Mouse (Mus musculus) heart, embryonic 12.5 days (tissue): ENCODE results near the gene Zcchc24. TPM values are rescaled to one million over a fixed set of nuclear protein-coding genes. Genes with fewer than 3 reads are reported as not detected.

ENCODE experiments used
- ATAC-seq: fragments of 200-750 bp; cut with Nextera tagmentation; 2 replicates; pipeline ENCODE4 v1.8.0; 2017; ENCODE audit warnings: moderate TSS enrichment, moderate library complexity; ENCODE audit not compliant: insufficient number of reproducible peaks, low FRiP score
- H3K27ac ChIP-seq: fragments of 300-500 bp; sonication (generic); 2 replicates; pipeline ENCODE4 v1.5.1; 2016; ENCODE audit warnings: mild to moderate bottlenecking, moderate library complexity; ENCODE audit not compliant: poor library complexity, severe bottlenecking
- H3K27me3 ChIP-seq: fragments of 300-500 bp; sonication (generic); replicated peaks from 2 replicates; pipeline ENCODE4 v1.6.1; 2016; ENCODE audit warnings: mild to moderate bottlenecking, moderate library complexity
- H3K36me3 ChIP-seq: fragments of 300-500 bp; sonication (generic); 2 replicates; pipeline ENCODE4 v1.6.1; 2016; ENCODE audit warnings: mild to moderate bottlenecking, moderate library complexity
- H3K4me1 ChIP-seq: fragments of 300-500 bp; sonication (generic); replicated peaks from 2 replicates; pipeline ENCODE4 v1.6.1; 2016; ENCODE audit warnings: mild to moderate bottlenecking
- H3K4me2 ChIP-seq: fragments of 300-500 bp; sonication (generic); 2 replicates; pipeline ENCODE4 v1.6.1; 2016; ENCODE audit warnings: mild to moderate bottlenecking, moderate library complexity
- H3K4me3 ChIP-seq: fragments of 300-500 bp; sonication (generic); 2 replicates; pipeline ENCODE4 v1.5.1; 2016; ENCODE audit warnings: mild to moderate bottlenecking
- H3K9ac ChIP-seq: fragments of 300-500 bp; sonication (generic); 2 replicates; pipeline ENCODE4 v1.6.1; 2016; ENCODE audit warnings: mild to moderate bottlenecking, moderate library complexity
- H3K9me3 ChIP-seq: fragments of 300-500 bp; sonication (generic); replicated peaks from 2 replicates; pipeline ENCODE4 v1.6.1; 2016; ENCODE audit warnings: mild to moderate bottlenecking, moderate library complexity
- WGBS: fragments of 180-500 bp; shearing (Covaris S2); methylation state at CpG from one replicate; pipeline ENCODE4 v1.1.7; 2016; 5-methylcytosine and 5-hydroxymethylcytosine counted together
- polyA plus RNA-seq: library from polyadenylated mRNA; unstranded; fragments of >200 nt; fragmentation: Nextera tagmentation; extraction: Ambion mirVana; gene quantifications from 2 replicates; pipeline ENCODE4 v1.2.1, GENCODE M21; 2016

The Zcchc24 gene
- polyA plus RNA-seq, 1 experiment from 2014 or later, result 30.4 TPM

DNA sequence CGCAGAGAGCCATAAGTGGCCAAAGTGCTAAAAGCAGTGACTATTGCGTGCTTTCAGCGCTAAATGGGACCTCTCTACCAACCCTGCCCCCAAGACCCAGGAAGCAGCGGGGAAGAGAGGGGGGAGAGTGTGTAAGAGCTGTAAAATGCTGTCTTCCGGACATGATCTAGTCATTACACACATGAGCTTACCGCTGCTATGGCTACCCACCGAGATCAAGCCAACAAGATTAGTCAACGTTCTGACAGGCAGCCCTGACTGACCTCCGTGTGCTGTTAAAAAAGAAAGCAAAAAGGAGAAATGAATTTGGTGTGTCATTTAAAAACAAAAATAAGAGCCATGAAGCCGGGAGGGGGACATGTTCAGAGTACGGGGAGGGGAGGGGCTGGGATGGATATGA, 11.8 kb upstream of the Zcchc24 start:
- no peak overlapping the region for H3K9ac ChIP-seq
- no peaks in the 10 kb centered on the region for H3K36me3 ChIP-seq
- H3K27ac ChIP-seq, result no peak overlapping the region
- no peaks in the 10 kb centered on the region for H3K9me3 ChIP-seq
- no peak for ATAC-seq
- 80% methylated on average over 11 of the region's 11 CpGs for WGBS
- H3K27me3 ChIP-seq, result no peaks in the 10 kb centered on the region
- H3K4me1 ChIP-seq, result peaks cover 34% of the 10 kb centered on the region
- H3K4me3 ChIP-seq, result no peak overlapping the region
- H3K4me2 ChIP-seq, result no peak overlapping the region

DNA sequence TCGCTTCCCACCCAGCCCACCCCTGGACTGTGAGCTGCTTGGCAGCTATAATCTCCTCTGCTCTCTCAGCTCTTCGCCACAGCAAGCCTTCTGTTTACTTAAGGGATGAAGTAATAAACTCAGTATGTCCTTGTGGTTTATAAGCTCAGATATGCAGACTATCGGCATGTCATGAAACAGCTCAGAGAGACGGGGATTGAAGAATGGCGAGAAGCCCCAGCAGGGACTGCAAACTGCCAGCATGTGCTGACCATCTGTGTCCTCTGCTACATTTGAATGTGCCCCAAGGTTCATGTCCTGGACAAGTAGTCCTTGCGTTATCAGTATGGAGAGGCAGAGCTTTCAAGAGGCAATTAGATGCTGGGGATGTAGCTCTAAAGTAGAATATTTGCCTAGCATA, 7.5 kb upstream of the Zcchc24 start:
- peaks cover 42% of the 10 kb centered on the region for H3K4me1 ChIP-seq
- no peak overlapping the region for H3K4me3 ChIP-seq
- no peak for ATAC-seq
- no peaks in the 10 kb centered on the region for H3K36me3 ChIP-seq
- no peak overlapping the region for H3K4me2 ChIP-seq
- 56% methylated on average over 6 of the region's 6 CpGs for WGBS
- no peaks in the 10 kb centered on the region for H3K27me3 ChIP-seq
- H3K9ac ChIP-seq, result no peak overlapping the region
- H3K9me3 ChIP-seq, result no peaks in the 10 kb centered on the region
- H3K27ac ChIP-seq, result no peak overlapping the region

DNA sequence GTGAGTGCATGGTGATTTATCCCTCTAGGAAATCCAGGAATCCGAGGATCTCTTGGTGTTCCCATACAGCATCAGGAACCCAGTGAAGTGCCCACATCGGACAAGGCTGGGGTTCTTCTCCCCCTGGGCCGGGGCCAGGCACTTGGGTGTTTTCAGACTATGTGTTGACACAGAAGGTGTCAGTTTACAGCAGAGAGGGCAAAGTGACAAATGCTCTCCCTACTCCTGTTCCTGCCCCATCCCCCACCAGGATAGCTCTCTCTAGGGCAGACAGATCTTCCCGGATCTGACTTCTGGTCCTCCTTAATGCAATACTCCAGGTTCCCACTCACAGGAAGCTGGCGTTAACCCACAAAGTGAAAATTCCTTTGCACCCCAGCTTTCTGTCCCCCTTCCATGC, 5.3 kb upstream of the Zcchc24 start:
- Histone ChIP-seq H3K27ac (no peak overlapping the region), H3K9ac (no peak overlapping the region), H3K4me2 (no peak overlapping the region), H3K4me1 (peaks cover 48% of the 10 kb centered on the region), H3K4me3 (no peak overlapping the region), H3K9me3 (no peaks in the 10 kb centered on the region), H3K27me3 (no peaks in the 10 kb centered on the region), H3K36me3 (no peaks in the 10 kb centered on the region)
- ATAC-seq, result no peak
- WGBS, result 11% methylated on average over 5 of the region's 5 CpGs

DNA sequence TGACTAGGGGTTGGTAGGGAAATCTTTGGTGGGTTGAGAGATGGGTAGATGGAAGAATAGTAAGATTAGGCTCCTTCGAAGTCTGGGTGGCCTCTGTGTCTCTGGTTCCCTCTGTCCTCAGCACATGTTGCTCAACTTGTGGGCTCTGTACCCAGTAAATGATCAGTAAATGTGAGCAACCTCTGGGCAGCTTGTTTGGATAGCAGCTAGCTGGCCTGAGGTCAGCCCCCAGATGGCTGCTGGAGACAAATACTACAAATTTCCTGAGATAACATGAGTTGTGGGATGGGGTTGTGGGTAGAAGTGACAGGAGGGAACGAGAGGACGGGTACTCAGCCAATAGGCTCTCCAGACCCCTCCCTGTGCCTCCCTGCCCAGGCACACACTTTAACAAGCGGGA, 4.2 kb upstream of the Zcchc24 start:
- H3K9ac ChIP-seq, result no peak overlapping the region
- no peak overlapping the region for H3K4me3 ChIP-seq
- WGBS, result 29% methylated on average over 4 of the region's 4 CpGs
- H3K4me2 ChIP-seq, result no peak overlapping the region
- H3K27me3 ChIP-seq, result no peaks in the 10 kb centered on the region
- no peaks in the 10 kb centered on the region for H3K9me3 ChIP-seq
- no peak overlapping the region for H3K27ac ChIP-seq
- no peaks in the 10 kb centered on the region for H3K36me3 ChIP-seq
- peaks cover 48% of the 10 kb centered on the region for H3K4me1 ChIP-seq
- no peak for ATAC-seq

DNA sequence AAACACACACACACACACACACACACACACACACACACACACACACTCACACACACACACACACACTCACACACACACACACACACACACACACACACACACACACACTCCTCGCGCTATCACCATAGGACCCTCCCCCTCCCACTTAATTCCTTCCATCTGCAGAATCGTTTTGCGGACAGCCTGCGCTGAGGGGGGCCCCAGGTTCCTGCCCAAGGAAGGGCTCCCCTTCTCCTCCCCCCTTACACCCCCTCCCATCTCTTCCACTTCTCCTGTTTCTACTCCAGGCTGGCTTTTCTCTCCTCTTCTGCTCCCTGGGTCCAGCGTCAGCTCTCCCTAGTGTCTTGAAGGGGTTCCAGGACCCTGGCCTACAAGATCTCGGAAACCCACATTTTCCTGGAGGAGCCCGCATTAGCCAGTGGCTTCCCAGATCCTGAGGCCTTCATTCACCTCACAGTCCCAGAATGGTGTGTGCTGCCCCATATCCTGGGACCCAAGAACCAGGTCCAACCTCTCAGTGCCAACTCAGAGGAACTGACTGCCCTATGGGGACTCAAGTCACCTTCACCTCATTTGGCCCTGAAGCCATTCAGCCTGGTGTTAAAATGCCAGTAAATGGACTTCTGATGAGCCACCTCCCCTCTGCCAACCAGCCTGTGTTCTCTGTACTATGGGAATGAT, 927 bp upstream of the Zcchc24 start:
- H3K27ac ChIP-seq, result peak overlapping the region; percentile 91
- peaks cover 58% of the 10 kb centered on the region for H3K4me1 ChIP-seq
- no peak for ATAC-seq
- 21% methylated on average over 8 of the region's 8 CpGs for WGBS
- no peaks in the 10 kb centered on the region for H3K36me3 ChIP-seq
- H3K4me3 ChIP-seq, result peak overlapping the region; percentile 84
- H3K4me2 ChIP-seq, result peak overlapping the region; percentile 78
- no peaks in the 10 kb centered on the region for H3K27me3 ChIP-seq
- H3K9ac ChIP-seq, result no peak overlapping the region
- H3K9me3 ChIP-seq, result no peaks in the 10 kb centered on the region

DNA sequence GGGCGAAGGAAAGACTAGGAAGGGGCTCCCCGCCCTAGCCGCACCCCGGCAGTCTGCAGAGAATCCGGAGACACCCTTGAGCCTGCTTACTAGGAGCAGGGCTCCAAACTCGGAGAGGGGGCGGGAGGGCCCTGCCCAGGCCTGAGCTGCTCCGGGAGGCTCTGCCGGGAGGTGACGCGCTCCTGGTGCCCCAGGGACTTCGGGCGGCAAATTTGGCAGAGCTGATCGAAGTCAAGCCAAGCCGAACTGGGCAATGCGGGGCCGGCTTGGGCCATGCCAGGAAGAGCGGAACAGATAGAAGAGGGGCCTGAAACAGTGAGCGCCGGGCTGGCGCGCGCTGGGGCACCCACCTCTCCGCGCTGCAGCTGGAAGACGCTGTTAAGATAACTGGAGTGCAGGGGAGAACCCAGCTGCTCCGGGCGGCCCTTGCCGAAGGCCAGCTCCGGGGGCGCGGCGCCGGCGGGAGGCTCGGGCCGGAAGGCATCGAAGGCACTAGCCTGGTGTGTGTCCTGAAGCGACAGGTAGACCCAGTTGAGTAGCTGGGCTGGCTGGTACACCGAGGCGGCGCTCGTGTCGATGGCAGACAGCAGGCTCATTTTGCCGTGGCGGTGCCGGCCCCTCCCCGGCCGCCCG, 462 bp downstream of the Zcchc24 start:
- peaks cover 44% of the 10 kb centered on the region for H3K4me1 ChIP-seq
- ATAC-seq, result peak; percentile 54
- H3K27ac ChIP-seq, result peak overlapping the region; percentile 91
- no peaks in the 10 kb centered on the region for H3K27me3 ChIP-seq
- H3K9ac ChIP-seq, result peak overlapping the region; percentile 92
- under 1% methylated on average over 49 of the region's 50 CpGs for WGBS
- H3K9me3 ChIP-seq, result no peaks in the 10 kb centered on the region
- H3K4me3 ChIP-seq, result peak overlapping the region; percentile 84
- H3K4me2 ChIP-seq, result peak overlapping the region; percentile 78
- no peaks in the 10 kb centered on the region for H3K36me3 ChIP-seq

DNA sequence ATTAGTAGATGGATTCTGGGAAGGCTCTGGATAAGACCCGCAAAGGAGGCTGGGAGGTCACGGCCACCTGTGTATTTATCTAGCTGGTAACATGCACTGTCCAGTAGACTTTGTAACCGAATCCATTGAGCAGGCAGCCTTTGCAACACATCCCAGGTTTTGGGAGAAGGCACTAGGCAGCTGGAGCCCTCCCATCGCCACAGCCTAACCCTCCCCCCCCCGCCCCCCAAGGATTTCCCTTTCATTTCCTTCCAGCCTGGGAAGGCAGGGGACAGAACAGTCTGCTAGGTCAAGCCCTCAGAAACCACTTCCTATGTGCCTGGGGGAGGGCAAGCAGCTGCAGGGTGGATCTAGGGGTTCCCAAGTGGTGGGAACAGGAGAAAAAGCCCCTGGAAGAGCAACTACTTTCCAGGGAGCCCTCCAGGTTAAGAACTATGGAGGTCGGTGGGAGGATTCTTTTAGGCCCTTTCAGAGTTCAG, 1.1 kb downstream of the Zcchc24 start:
- Histone ChIP-seq H3K27me3 (no peaks in the 10 kb centered on the region), H3K4me1 (peaks cover 40% of the 10 kb centered on the region), H3K4me2 (peak overlapping the region; percentile 78), H3K36me3 (no peaks in the 10 kb centered on the region), H3K9ac (peak overlapping the region; percentile 92), H3K4me3 (peak overlapping the region; percentile 84), H3K27ac (peak overlapping the region; percentile 91), H3K9me3 (no peaks in the 10 kb centered on the region)
- 12% methylated on average over 6 of the region's 6 CpGs for WGBS
- no peak for ATAC-seq

DNA sequence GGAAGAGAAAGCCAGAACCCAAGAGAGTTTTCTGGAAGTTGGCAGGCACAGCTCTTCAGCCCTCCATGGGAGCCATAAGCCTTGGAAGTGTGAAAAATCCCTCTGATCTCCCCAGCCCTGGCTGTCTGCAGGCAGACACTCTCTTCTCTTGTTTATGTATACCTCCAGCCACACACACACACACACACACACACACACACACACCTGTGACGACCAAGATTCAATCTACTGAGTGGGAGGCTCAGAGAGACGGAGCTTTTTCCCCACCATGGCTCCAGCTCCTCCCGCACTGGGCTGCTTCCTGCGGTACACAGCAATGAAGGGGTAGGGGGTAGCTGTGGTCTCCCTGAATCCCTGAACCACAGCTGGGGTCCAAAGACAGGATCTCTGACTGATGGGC, 2.4 kb downstream of the Zcchc24 start:
- WGBS, result 49% methylated on average over 4 of the region's 4 CpGs
- H3K27ac ChIP-seq, result no peak overlapping the region
- H3K27me3 ChIP-seq, result no peaks in the 10 kb centered on the region
- H3K4me3 ChIP-seq, result peak overlapping the region; percentile 84
- H3K9me3 ChIP-seq, result no peaks in the 10 kb centered on the region
- peaks cover 53% of the 10 kb centered on the region for H3K4me1 ChIP-seq
- no peak for ATAC-seq
- H3K36me3 ChIP-seq, result no peaks in the 10 kb centered on the region
- peak overlapping the region; percentile 92; the same call in 1 of the 2 replicates for H3K9ac ChIP-seq
- H3K4me2 ChIP-seq, result peak overlapping the region; percentile 78

DNA sequence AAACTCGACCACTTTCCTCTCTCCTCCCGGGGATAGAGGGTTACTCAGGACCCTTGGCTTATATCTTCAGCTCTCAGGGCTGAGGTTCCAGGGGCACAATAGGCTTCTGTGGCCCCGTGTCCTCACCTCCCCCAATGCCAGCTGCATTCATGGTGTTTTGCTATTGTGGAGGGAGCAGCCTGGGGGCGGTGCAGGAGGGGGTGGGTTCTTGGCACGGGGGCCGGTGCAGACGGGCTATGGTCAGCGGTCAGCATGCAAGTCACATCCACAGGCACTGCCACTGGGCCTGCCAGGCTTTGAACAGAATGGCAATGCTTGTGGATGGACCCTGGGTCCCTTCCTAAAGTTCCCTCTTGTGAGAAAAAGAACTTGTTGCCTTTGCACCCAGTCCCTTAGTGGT, 2.9 kb downstream of the Zcchc24 start:
- no peaks in the 10 kb centered on the region for H3K9me3 ChIP-seq
- WGBS, result 43% methylated on average over 8 of the region's 8 CpGs
- no peak overlapping the region for H3K9ac ChIP-seq
- no peaks in the 10 kb centered on the region for H3K27me3 ChIP-seq
- H3K27ac ChIP-seq, result no peak overlapping the region
- no peak for ATAC-seq
- H3K4me2 ChIP-seq, result peak overlapping the region; percentile 78
- H3K4me1 ChIP-seq, result peaks cover 58% of the 10 kb centered on the region
- H3K4me3 ChIP-seq, result no peak overlapping the region
- no peaks in the 10 kb centered on the region for H3K36me3 ChIP-seq

DNA sequence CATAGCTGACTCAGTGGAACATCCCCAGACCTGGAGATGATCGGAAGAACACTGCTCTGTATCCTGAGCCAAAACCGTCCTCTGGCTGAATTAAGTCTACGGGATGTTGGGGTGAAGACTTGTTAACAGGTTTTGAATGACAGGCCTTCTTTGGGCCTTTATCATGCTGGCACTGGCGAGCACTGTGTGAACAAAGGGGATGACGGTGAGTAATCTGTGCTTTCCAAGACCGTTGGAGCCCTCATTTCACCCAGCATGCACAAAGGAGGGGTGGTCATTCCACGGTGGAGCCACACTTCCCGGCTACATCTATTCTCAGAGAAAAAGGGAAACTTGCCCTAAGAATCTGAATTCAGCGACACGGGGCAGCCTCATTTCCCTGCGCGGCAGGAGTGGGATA, 3.7 kb downstream of the Zcchc24 start:
- no peak overlapping the region for H3K9ac ChIP-seq
- H3K4me3 ChIP-seq, result no peak overlapping the region
- peaks cover 65% of the 10 kb centered on the region for H3K4me1 ChIP-seq
- no peaks in the 10 kb centered on the region for H3K36me3 ChIP-seq
- H3K4me2 ChIP-seq, result 0 out of 2 replicates have a peak overlapping the region, but pooled peaks have one; percentile 78
- ATAC-seq, result no peak
- no peaks in the 10 kb centered on the region for H3K27me3 ChIP-seq
- H3K9me3 ChIP-seq, result no peaks in the 10 kb centered on the region
- no peak overlapping the region for H3K27ac ChIP-seq
- WGBS, result 46% methylated on average over 12 of the region's 12 CpGs

DNA sequence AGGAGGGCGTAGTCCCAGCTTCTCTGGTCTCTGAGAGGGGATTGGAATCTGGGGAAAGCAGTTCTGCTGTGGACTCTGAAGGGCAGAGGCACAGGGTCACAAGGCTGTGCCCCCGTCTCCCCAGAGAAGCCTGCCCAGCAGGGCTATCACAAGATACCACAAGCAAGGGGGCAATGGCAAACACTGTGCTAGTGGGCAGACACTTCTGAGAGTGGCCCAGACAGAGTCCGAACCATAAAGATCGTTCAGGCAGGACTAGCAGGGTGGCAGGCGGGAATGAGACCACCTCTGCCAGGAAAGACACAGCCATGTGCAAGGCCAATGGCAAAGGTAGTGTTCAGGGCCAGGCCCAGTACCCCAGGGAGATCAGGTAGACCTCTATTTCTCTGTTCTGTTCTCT, 7.7 kb downstream of the Zcchc24 start:
- no peak for ATAC-seq
- peaks cover 13% of the 10 kb centered on the region; the same call in 1 of the 2 replicates for H3K36me3 ChIP-seq
- 87% methylated on average over 5 of the region's 5 CpGs for WGBS
- no peaks in the 10 kb centered on the region for H3K27me3 ChIP-seq
- H3K4me3 ChIP-seq, result no peak overlapping the region
- H3K4me2 ChIP-seq, result no peak overlapping the region
- peaks cover 80% of the 10 kb centered on the region for H3K4me1 ChIP-seq
- no peaks in the 10 kb centered on the region for H3K9me3 ChIP-seq
- H3K27ac ChIP-seq, result no peak overlapping the region
- no peak overlapping the region for H3K9ac ChIP-seq
